Mouse (Mus musculus) kidney, embryonic 15.5 days (tissue): ENCODE measurements around the gene Zscan26. TPM values are rescaled to one million over a fixed set of nuclear protein-coding genes. Genes with fewer than 3 reads are reported as not detected.
"Not testable (repeated sequence)": the region's sequence is repeated elsewhere in the genome, so short reads cannot be mapped to it uniquely, and the experiment has no call there.

ENCODE experiments used
- ATAC-seq: fragments of 200-750 bp; cut with Nextera tagmentation; replicated peaks from 2 replicates; pipeline ENCODE4 v1.8.0; 2017; ENCODE audit warnings: moderate TSS enrichment; ENCODE audit not compliant: low FRiP score
- H3K27ac ChIP-seq: fragments of 300-500 bp; sonication (generic); 2 replicates; pipeline ENCODE4 v1.5.1; 2015; ENCODE audit warnings: mild to moderate bottlenecking, inconsistent platforms
- H3K27me3 ChIP-seq: fragments of 300-500 bp; sonication (generic); 2 replicates; pipeline ENCODE4 v1.6.1; 2015; ENCODE audit warnings: inconsistent platforms
- H3K36me3 ChIP-seq: fragments of 300-500 bp; sonication (generic); 2 replicates; pipeline ENCODE4 v1.6.1; 2015; ENCODE audit warnings: inconsistent platforms
- H3K4me1 ChIP-seq: fragments of 300-500 bp; sonication (generic); 2 replicates; pipeline ENCODE4 v1.6.1; 2015; ENCODE audit warnings: inconsistent platforms
- H3K4me2 ChIP-seq: fragments of 300-500 bp; sonication (generic); 2 replicates; pipeline ENCODE4 v1.6.1; 2015; ENCODE audit warnings: moderate library complexity, mild to moderate bottlenecking, inconsistent platforms
- H3K4me3 ChIP-seq: fragments of 300-500 bp; sonication (generic); replicated peaks from 2 replicates; pipeline ENCODE4 v1.5.1; 2015; ENCODE audit warnings: mild to moderate bottlenecking, inconsistent platforms
- H3K9ac ChIP-seq: fragments of 300-500 bp; sonication (generic); 2 replicates; pipeline ENCODE4 v1.6.1; 2015; ENCODE audit warnings: mild to moderate bottlenecking, inconsistent platforms
- H3K9me3 ChIP-seq: fragments of 300-500 bp; sonication (generic); replicated peaks from 2 replicates; pipeline ENCODE4 v1.6.1; 2016; ENCODE audit warnings: inconsistent platforms
- WGBS: fragments of 180-500 bp; shearing (Covaris S2); methylation state at CpG from one replicate; pipeline ENCODE4 v1.1.7; 2015; ENCODE audit warnings: mixed read lengths; 5-methylcytosine and 5-hydroxymethylcytosine counted together
- polyA plus RNA-seq: library from polyadenylated mRNA; unstranded; fragments of >200 nt; fragmentation: Nextera tagmentation; extraction: Ambion mirVana; gene quantifications from 2 replicates; pipeline ENCODE4 v1.2.1, GENCODE M21; 2015

The Zscan26 gene
- polyA plus RNA-seq, 1 experiment from 2014 or later: 37.0 TPM

- ATAC-seq, H3K4me2 ChIP-seq, H3K36me3 ChIP-seq, H3K4me3 ChIP-seq, H3K9ac ChIP-seq, H3K4me1 ChIP-seq, H3K9me3 ChIP-seq, H3K27ac ChIP-seq: not testable (repeated sequence)
- peaks cover 15% of the 10 kb centered on the region; the same call in 1 of the 2 replicates for H3K27me3 ChIP-seq
- 52% methylated on average over 9 of the region's 9 CpGs for WGBS
Observed at GRCm38 (mm10) chr13:21462516-21462915, 9.0 kb upstream of the Zscan26 start.

GRCm38 (mm10) chr13:21456347-21456746 is 2.8 kb upstream of the Zscan26 start:
- H3K9ac ChIP-seq: no peak overlapping the region
- H3K4me3 ChIP-seq: no peak overlapping the region
- H3K36me3 ChIP-seq: peaks cover 3% of the 10 kb centered on the region; the same call in 1 of the 2 replicates
- no peak overlapping the region for H3K4me2 ChIP-seq
- WGBS: 12% methylated on average over 4 of the region's 4 CpGs
- peak; percentile 77 for ATAC-seq
- no peaks in the 10 kb centered on the region for H3K9me3 ChIP-seq
- H3K27ac ChIP-seq: no peak overlapping the region
- peaks cover 11% of the 10 kb centered on the region; the same call in 1 of the 2 replicates for H3K27me3 ChIP-seq
- peaks cover 17% of the 10 kb centered on the region for H3K4me1 ChIP-seq

- H3K36me3 ChIP-seq: peaks cover 13% of the 10 kb centered on the region; the same call in 1 of the 2 replicates
- peak overlapping the region; percentile 65 for H3K4me2 ChIP-seq
- H3K9ac ChIP-seq: no peak overlapping the region
- no peak for ATAC-seq
- peak overlapping the region; percentile 87; the same call in 1 of the 2 replicates for H3K27ac ChIP-seq
- WGBS: 69% methylated on average over 3 of the region's 3 CpGs
- H3K4me1 ChIP-seq: peaks cover 19% of the 10 kb centered on the region
- peak overlapping the region; percentile 84; the same call in 1 of the 2 replicates for H3K4me3 ChIP-seq
- peaks cover 4% of the 10 kb centered on the region; the same call in 1 of the 2 replicates for H3K27me3 ChIP-seq
- no peaks in the 10 kb centered on the region for H3K9me3 ChIP-seq
Observed at GRCm38 (mm10) chr13:21454133-21454532, 603 bp upstream of the Zscan26 start.

GRCm38 (mm10) chr13:21453042-21453441 is 488 bp downstream of the Zscan26 start:
- 2% methylated on average over 13 of the region's 13 CpGs for WGBS
- no peaks in the 10 kb centered on the region for H3K9me3 ChIP-seq
- H3K4me1 ChIP-seq: peaks cover 19% of the 10 kb centered on the region
- H3K4me3 ChIP-seq: peak overlapping the region; percentile 84
- H3K4me2 ChIP-seq: peak overlapping the region; percentile 65
- peak overlapping the region; percentile 87 for H3K27ac ChIP-seq
- H3K27me3 ChIP-seq: peaks cover 4% of the 10 kb centered on the region; the same call in 1 of the 2 replicates
- peak overlapping the region; percentile 79 for H3K9ac ChIP-seq
- no peak for ATAC-seq
- H3K36me3 ChIP-seq: peaks cover 24% of the 10 kb centered on the region

GRCm38 (mm10) chr13:21447856-21448614 is 5.5 kb downstream of the Zscan26 start:
- H3K36me3 ChIP-seq: peaks cover 73% of the 10 kb centered on the region
- H3K27ac ChIP-seq: no peak overlapping the region
- H3K27me3 ChIP-seq: no peaks in the 10 kb centered on the region
- H3K4me1 ChIP-seq: peaks cover 12% of the 10 kb centered on the region
- H3K4me2 ChIP-seq: no peak overlapping the region
- H3K4me3 ChIP-seq: no peak overlapping the region
- H3K9me3 ChIP-seq: no peaks in the 10 kb centered on the region
- 87% methylated on average over 16 of the region's 16 CpGs for WGBS
- no peak for ATAC-seq
- H3K9ac ChIP-seq: no peak overlapping the region

- Histone ChIP-seq H3K9ac (no peak overlapping the region), H3K36me3 (peaks cover 79% of the 10 kb centered on the region)
- 90% methylated on average over 9 of the region's 9 CpGs for WGBS
Observed at GRCm38 (mm10) chr13:21446796-21447195, 6.7 kb downstream of the Zscan26 start.

GRCm38 (mm10) chr13:21441207-21441572 is 12.3 kb downstream of the Zscan26 start:
- Histone ChIP-seq H3K9ac (peak overlapping the region; percentile 64; the same call in 1 of the 2 replicates), H3K27ac (peak overlapping the region; percentile 88), H3K36me3 (peaks cover 37% of the 10 kb centered on the region), H3K27me3 (no peaks in the 10 kb centered on the region), H3K4me3 (peak overlapping the region; percentile 57), H3K4me2 (peak overlapping the region; percentile 83), H3K9me3 (no peaks in the 10 kb centered on the region), H3K4me1 (peaks cover 11% of the 10 kb centered on the region; the same call in 1 of the 2 replicates)
- 16% methylated on average over 10 of the region's 10 CpGs for WGBS
- ATAC-seq: no peak

More at GRCm38 (mm10) chr13:21446796-21447195, 6.7 kb downstream of the Zscan26 start:
- no peak overlapping the region for H3K27ac ChIP-seq
- H3K9me3 ChIP-seq: no peaks in the 10 kb centered on the region
- 0 out of 2 replicates have a peak, but pooled peaks cover 2% of the 10 kb centered on the region for H3K4me1 ChIP-seq
- H3K4me2 ChIP-seq: no peak overlapping the region
- no peak overlapping the region for H3K4me3 ChIP-seq
- no peaks in the 10 kb centered on the region for H3K27me3 ChIP-seq
- no peak for ATAC-seq

GRCm38 (mm10) chr13:21440503-21441206 is 12.9 kb downstream of the Zscan26 start, which contains the start of gene Pgbd1:
TSS of gene Pgbd1 (minus strand) at chr13:21441058.
- Histone ChIP-seq H3K9me3 (no peaks in the 10 kb centered on the region), H3K4me1 (peaks cover 11% of the 10 kb centered on the region; the same call in 1 of the 2 replicates), H3K27ac (peak within 1 kb of the TSS; percentile 88), H3K9ac (peak within 1 kb of the TSS; percentile 64), H3K27me3 (no peaks in the 10 kb centered on the region), H3K36me3 (peaks cover 32% of the 10 kb centered on the region), H3K4me3 (peak within 1 kb of the TSS; percentile 57), H3K4me2 (peak within 1 kb of the TSS; percentile 83)
- peak; percentile 92 for ATAC-seq
- WGBS: under 1% methylated on average over 32 of the region's 32 CpGs

- no peaks in the 10 kb centered on the region for H3K27me3 ChIP-seq
- H3K27ac ChIP-seq: no peak overlapping the region
- WGBS: 85% methylated on average over 4 of the region's 4 CpGs
- peaks cover 8% of the 10 kb centered on the region; the same call in 1 of the 2 replicates for H3K4me1 ChIP-seq
- no peaks in the 10 kb centered on the region for H3K36me3 ChIP-seq
- no peak overlapping the region for H3K4me2 ChIP-seq
- no peak overlapping the region for H3K4me3 ChIP-seq
- no peak for ATAC-seq
- no peaks in the 10 kb centered on the region for H3K9me3 ChIP-seq
- no peak overlapping the region for H3K9ac ChIP-seq
Observed at GRCm38 (mm10) chr13:21435476-21435875, 18.1 kb downstream of the Zscan26 start.

GRCm38 (mm10) chr13:21427631-21428030 is 25.9 kb downstream of the Zscan26 start:
- Histone ChIP-seq H3K27me3 (no peaks in the 10 kb centered on the region), H3K27ac (no peak overlapping the region), H3K9me3 (no peaks in the 10 kb centered on the region), H3K9ac (no peak overlapping the region), H3K4me2 (no peak overlapping the region), H3K4me3 (no peak overlapping the region), H3K36me3 (no peaks in the 10 kb centered on the region), H3K4me1 (no peaks in the 10 kb centered on the region)
- ATAC-seq: no peak
- 91% methylated on average over 1 of the region's 1 CpGs for WGBS

GRCm38 (mm10) chr13:21423301-21423700 is 30.2 kb downstream of the Zscan26 start:
- Histone ChIP-seq H3K27ac (no peak overlapping the region), H3K9ac (no peak overlapping the region), H3K9me3 (no peaks in the 10 kb centered on the region), H3K36me3 (no peaks in the 10 kb centered on the region), H3K27me3 (no peaks in the 10 kb centered on the region), H3K4me2 (no peak overlapping the region), H3K4me3 (no peak overlapping the region), H3K4me1 (no peaks in the 10 kb centered on the region)
- WGBS: 64% methylated on average over 5 of the region's 5 CpGs
- ATAC-seq: no peak

- no peak overlapping the region for H3K27ac ChIP-seq
- H3K9me3 ChIP-seq: no peaks in the 10 kb centered on the region
- no peak overlapping the region for H3K4me3 ChIP-seq
- H3K36me3 ChIP-seq: no peaks in the 10 kb centered on the region
- WGBS: 71% methylated on average over 6 of the region's 6 CpGs
- H3K4me2 ChIP-seq: no peak overlapping the region
- H3K9ac ChIP-seq: no peak overlapping the region
- no peaks in the 10 kb centered on the region for H3K27me3 ChIP-seq
- no peaks in the 10 kb centered on the region for H3K4me1 ChIP-seq
- no peak; the same call in 1 of the 2 replicates for ATAC-seq
Observed at GRCm38 (mm10) chr13:21418865-21419264, 34.7 kb downstream of the Zscan26 start.
